Mouse (Mus musculus): ENCODE data around the gene Gm15737.

Gm15737 gene

GRCm38 (mm10) chr6:92875340-92875739 is 6.2 kb downstream of the Gm15737 start:
- DNase-seq (ENCODE audit: low spot score in 2 of 2), result no peak

GRCm38 (mm10) chr6:92876121-92876520 is 7.0 kb downstream of the Gm15737 start:
- no peak for DNase-seq (ENCODE audit: low spot score in 2 of 2)

- DNase-seq (ENCODE audit: low spot score in 2 of 2), result no peak
Measured at GRCm38 (mm10) chr6:92877236-92877635, 8.1 kb downstream of the Gm15737 start.

GRCm38 (mm10) chr6:92878771-92879170 is 9.6 kb downstream of the Gm15737 start:
- DNase-seq (ENCODE audit: low spot score in 2 of 2), result no peak

GRCm38 (mm10) chr6:92879700-92880265 is 10.6 kb downstream of the Gm15737 start:
- no peak for DNase-seq (ENCODE audit: low spot score in 2 of 2)

GRCm38 (mm10) chr6:92882446-92882845 is 13.3 kb downstream of the Gm15737 start:
- DNase-seq (ENCODE audit: low spot score in 2 of 2), result no peak

- DNase-seq (ENCODE audit: low spot score in 2 of 2), result no peak
Measured at GRCm38 (mm10) chr6:92883131-92883900, 14.2 kb downstream of the Gm15737 start.

- no peak for DNase-seq (ENCODE audit: low spot score in 2 of 2)
Measured at GRCm38 (mm10) chr6:92891535-92891934, 22.4 kb downstream of the Gm15737 start.

- DNase-seq (ENCODE audit: low spot score in 2 of 2), result no peak
Measured at GRCm38 (mm10) chr6:92904037-92904436, 34.9 kb downstream of the Gm15737 start.

GRCm38 (mm10) chr6:92904491-92904890 is 35.3 kb downstream of the Gm15737 start:
- DNase-seq (ENCODE audit: low spot score in 2 of 2), result no peak

GRCm38 (mm10) chr6:92905922-92906321 is 36.8 kb downstream of the Gm15737 start:
- no peak for DNase-seq (ENCODE audit: low spot score in 2 of 2)

GRCm38 (mm10) chr6:92909361-92909760 is 40.2 kb downstream of the Gm15737 start:
- no peak for DNase-seq (ENCODE audit: low spot score in 2 of 2)

- no peak for DNase-seq (ENCODE audit: low spot score in 2 of 2)
Measured at GRCm38 (mm10) chr6:92910611-92911010, 41.5 kb downstream of the Gm15737 start.

- DNase-seq (ENCODE audit: low spot score in 2 of 2), result no peak
Measured at GRCm38 (mm10) chr6:92920938-92921689, 52.0 kb downstream of the Gm15737 start.

- no peak for DNase-seq (ENCODE audit: low spot score in 2 of 2)
Measured at GRCm38 (mm10) chr6:92921843-92922242, 52.7 kb downstream of the Gm15737 start.

GRCm38 (mm10) chr6:92924536-92924935 is 55.4 kb downstream of the Gm15737 start:
- no peak for DNase-seq (ENCODE audit: low spot score in 2 of 2)

GRCm38 (mm10) chr6:92928261-92928660 is 59.1 kb downstream of the Gm15737 start:
- no peak for DNase-seq (ENCODE audit: low spot score in 2 of 2)
